Mouse (Mus musculus) liver, adult 2 months (tissue): ENCODE results near the gene Cep41.

ENCODE experiments used
- CTCF ChIP-seq: fragments of 200-500 bp; IDR thresholded peaks from 2 replicates; pipeline ENCODE4 v1.5.1; 2011; ENCODE audit warnings: low read depth, low read length, control low read depth
- POLR2A ChIP-seq: fragments of 200-500 bp; IDR thresholded peaks from 2 replicates; pipeline ENCODE4 v1.6.1; 2011; ENCODE audit warnings: low read length, control low read depth; ENCODE audit not compliant: insufficient read depth; ENCODE audit errors: extremely low read depth

GRCm38 (mm10) chr6:30616491-30616941, 77.0 kb downstream of the Cep41 start:
- TF ChIP-seq POLR2A = no peak
- no peak for TF ChIP-seq CTCF
